Mouse (Mus musculus): ENCODE data around the gene Hes2. TPM values are rescaled to one million over a fixed set of nuclear protein-coding genes. Genes with fewer than 3 reads are reported as not detected.

Hes2 gene
- total RNA-seq, 2 experiments from 2014 or later, result not detected

DNA sequence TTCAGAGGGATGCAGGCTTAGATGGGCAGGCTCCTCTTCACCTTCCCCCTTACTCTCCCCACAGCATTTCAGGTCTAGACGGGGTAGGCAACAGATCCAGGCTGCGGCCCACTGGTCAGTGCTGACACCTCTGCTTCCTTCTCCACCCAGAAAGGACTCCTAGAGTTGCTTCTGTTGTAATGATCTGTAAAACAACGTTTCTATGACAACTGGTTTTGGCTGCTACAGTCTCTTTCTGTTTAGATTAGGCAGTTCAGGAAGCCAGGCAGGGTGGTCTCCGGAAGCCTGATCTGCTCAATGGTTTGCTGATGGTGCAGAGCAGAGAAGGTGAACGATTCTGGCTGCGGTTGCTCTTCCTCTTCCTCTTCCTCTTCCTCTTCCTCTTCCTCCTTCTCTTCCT lies 42.8 kb downstream of the Hes2 start:
- DNase-seq (ENCODE audit: low spot score in 2 of 2), result no peak
- intact Hi-C loops (cut with DNase I), result no loop called here

DNA sequence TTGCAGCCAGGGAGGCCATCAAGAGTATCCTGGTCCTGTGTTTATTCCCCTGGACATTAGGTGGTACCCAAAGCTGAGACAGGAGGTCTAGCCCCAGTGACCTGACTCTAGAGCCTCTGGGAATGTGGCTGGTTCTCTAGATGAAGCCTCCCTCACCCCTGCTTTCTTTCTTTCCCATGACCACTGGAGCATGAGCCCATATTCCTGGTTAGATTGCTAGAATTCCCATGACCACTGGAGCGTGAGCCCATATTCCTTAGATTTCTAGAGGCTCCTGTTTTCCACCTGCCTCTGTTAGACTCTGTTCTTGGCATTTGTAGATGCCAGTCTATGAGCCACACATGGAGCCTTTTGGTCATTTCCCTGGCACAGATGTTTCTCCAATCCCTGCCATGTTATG lies 43.8 kb downstream of the Hes2 start:
- DNase-seq (ENCODE audit: low spot score in 2 of 2), result no peak
- intact Hi-C loops (cut with DNase I), result no loop called here

DNA sequence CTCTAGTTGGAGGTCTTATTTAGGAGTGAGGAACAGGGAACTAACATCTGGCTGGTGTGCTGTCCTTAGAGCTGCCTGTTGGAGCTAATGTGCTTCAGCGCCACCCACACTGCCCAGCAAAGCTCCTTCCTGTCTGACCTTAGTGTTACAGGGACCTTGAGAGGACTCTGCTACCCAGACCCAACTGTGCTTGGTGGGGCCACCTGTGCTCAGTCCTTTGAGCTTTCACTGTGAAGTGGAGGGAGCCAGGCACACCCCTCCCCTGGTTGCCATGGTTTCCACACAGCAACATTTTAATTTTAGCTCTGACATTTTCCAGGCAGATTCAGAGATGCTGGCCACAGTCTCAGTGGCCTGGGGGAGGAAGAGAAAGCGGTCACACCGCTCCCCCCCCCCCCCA lies 44.2 kb downstream of the Hes2 start:
- intact Hi-C loops (cut with DNase I), result no loop called here
- peak; percentile 61 to 79 for DNase-seq (ENCODE audit: low spot score in 2 of 2)

DNA sequence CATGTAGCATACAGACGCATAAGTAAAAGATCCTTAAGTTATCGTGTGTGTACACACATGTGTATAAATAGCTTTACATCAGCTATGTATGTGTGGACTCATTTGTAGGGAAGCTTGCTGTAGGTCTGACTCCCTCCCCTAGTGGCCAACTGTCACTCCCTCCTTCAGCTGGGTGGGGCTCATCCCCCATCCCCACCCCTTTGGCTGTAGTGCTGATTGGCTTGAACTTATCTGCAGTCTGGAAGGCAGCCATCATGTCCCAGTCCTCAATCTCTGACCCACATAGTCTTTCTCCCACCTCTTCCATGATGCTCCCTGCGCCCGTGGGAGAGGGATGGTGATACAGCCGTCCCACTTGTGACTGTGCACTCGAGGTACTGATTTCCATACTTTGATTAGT lies 46.0 kb downstream of the Hes2 start:
- intact Hi-C loops (cut with DNase I), result no loop called here
- no peak for DNase-seq (ENCODE audit: low spot score in 2 of 2)

DNA sequence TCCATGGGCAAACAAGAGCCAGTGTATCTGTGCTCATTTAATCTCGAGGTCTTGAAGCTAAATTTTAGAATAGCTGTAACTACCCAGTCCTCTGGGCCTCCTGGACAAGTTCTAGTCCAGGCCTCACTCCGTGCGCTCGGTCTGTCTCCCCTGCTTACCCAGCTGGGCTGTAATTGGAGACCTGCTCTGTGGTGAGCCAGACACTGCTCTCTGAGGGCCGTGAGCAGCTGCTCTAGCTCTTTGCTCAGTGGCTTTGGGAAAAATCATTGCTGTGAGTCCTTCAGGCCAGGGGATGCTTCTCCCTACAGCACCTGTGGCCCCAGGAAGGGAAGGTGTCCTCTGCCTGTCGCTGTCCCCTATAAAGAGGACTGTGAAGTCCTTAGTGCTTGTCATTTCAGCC lies 47.5 kb downstream of the Hes2 start:
- intact Hi-C loops (cut with DNase I), result no loop called here
- DNase-seq (ENCODE audit: low spot score in 2 of 2), result no peak

DNA sequence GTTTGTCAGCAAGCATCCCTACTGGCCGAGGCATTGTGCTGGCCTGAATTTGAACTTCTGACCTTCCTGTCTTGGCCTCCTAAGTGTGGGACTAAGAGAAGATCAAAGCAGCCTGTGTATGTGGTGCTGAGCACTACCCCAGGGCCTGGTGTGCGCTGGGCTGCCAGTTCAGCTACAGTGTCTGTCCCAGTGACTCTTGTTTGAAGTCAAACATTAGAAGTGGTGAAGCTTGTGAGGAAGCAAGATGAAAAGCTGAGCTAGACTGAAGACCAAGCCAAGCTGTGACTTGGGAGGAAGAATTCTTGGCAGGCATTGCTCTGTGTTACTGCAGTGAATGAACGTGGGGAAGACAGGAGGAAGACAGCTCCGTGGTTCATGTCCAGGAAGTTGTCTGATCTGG lies 51.0 kb downstream of the Hes2 start:
- no peak for DNase-seq (ENCODE audit: low spot score in 2 of 2)
- intact Hi-C loops (cut with DNase I), result no loop called here

Other genes starting within 250 kb of the Hes2 start
- gene Dnajc11, start 225.2 kb upstream of the Hes2 start, total RNA-seq (2021), result 10 to 100 TPM; 70.8 to 74.7 TPM
- 10 to 100 TPM; 16.1 to 19.3 TPM for gene Thap3, start 169.9 kb upstream of the Hes2 start, total RNA-seq (2021)
- gene Phf13, start 162.6 kb upstream of the Hes2 start, total RNA-seq (2021), result 10 to 100 TPM; 14.2 to 14.4 TPM
- gene Klhl21, start 150.1 kb upstream of the Hes2 start, total RNA-seq (2021), result 10 to 100 TPM; 12.7 to 13.4 TPM
- 10 to 100 TPM; 11.5 to 13.2 TPM for gene Zbtb48, start 131.2 kb upstream of the Hes2 start, total RNA-seq (2021)
- gene Tas1r1, start 120.3 kb upstream of the Hes2 start, total RNA-seq (2021), result under 1 TPM; 0.49 to 0.55 TPM
- 10 to 100 TPM; 21.3 to 21.9 TPM for gene Nol9, start 119.5 kb upstream of the Hes2 start, total RNA-seq (2021)
- 10 to 100 TPM; 74.0 to 84.0 TPM for gene Plekhg5, start 86.4 kb upstream of the Hes2 start, total RNA-seq (2021)
- gene Tnfrsf25, start 42.9 kb upstream of the Hes2 start, total RNA-seq (2021), result 10 to 100 TPM in 1 of 2 experiments, 1 to 10 TPM in 1; 6.2 to 16.5 TPM
- under 1 TPM; 0.24 to 0.44 TPM for gene Espn, start 6.5 kb upstream of the Hes2 start, total RNA-seq (2021)
- 100 to 1,000 TPM; 377 to 378 TPM for gene Acot7, start 19.3 kb downstream of the Hes2 start, total RNA-seq (2021)
- 10 to 100 TPM; 31.2 to 31.6 TPM for gene Gpr153, start 115.4 kb downstream of the Hes2 start, total RNA-seq (2021)
- under 1 TPM; 0.20 to 0.42 TPM for gene Hes3, start 132.8 kb downstream of the Hes2 start, total RNA-seq (2021)
- gene Icmt, start 138.4 kb downstream of the Hes2 start, total RNA-seq (2021), result 10 to 100 TPM; 43.1 to 45.0 TPM
- gene Rnf207, start 160.1 kb downstream of the Hes2 start, total RNA-seq (2021), result 1 to 10 TPM; 5.3 to 7.4 TPM
- gene Rpl22, start 166.9 kb downstream of the Hes2 start, total RNA-seq (2021), result 100 to 1,000 TPM; 182 to 187 TPM
- 100 to 1,000 TPM; 160 to 177 TPM for gene Chd5, start 179.8 kb downstream of the Hes2 start, total RNA-seq (2021)